Mouse (Mus musculus) liver, embryonic 14.5 days (tissue): ENCODE data around the gene Psmb3. TPM values are rescaled to one million over a fixed set of nuclear protein-coding genes. Genes with fewer than 3 reads are reported as not detected.

Experiments used
- ATAC-seq: fragments of 200-750 bp; cut with Nextera tagmentation; 2 replicates; pipeline ENCODE4 v1.8.0; 2017; ENCODE audit warnings: moderate number of reproducible peaks, mild to moderate bottlenecking, moderate library complexity; ENCODE audit not compliant: insufficient read depth
- DNase-seq, 3 experiments: peaks; one replicate each; pipeline ENCODE4 v3.0.0-alpha.2; 2012 to 2013; ENCODE audit warnings: low read depth in 3 of 3, low spot score in 3 of 3
- H3K27ac ChIP-seq: fragments of 300-500 bp; sonication (generic); 2 replicates; pipeline ENCODE4 v1.5.1; 2014; ENCODE audit warnings: moderate library complexity, mild to moderate bottlenecking, control low read depth, inconsistent platforms
- H3K27me3 ChIP-seq: fragments of 300-500 bp; sonication (generic); 2 replicates; pipeline ENCODE4 v1.6.1; 2014; ENCODE audit warnings: mild to moderate bottlenecking, low read length, moderate library complexity; ENCODE audit not compliant: control insufficient read depth, insufficient read depth
- H3K36me3 ChIP-seq: fragments of 300-500 bp; sonication (generic); replicated peaks from 2 replicates; pipeline ENCODE4 v1.6.1; 2014; ENCODE audit warnings: low read depth; ENCODE audit not compliant: control insufficient read depth, insufficient read depth
- H3K4me1 ChIP-seq, 2 experiments: fragments of 200-500 bp in 1 of 2; fragments of 300-500 bp in 1 of 2; sonication (generic) in 1 of 2; replicated peaks; 2 replicates each; pipeline ENCODE4 v1.6.1; 2012 to 2014; ENCODE audit warnings: antibody characterized with exemption in 1 of 2, inconsistent platforms in 1 of 2, low read length in 1 of 2; ENCODE audit not compliant: control insufficient read depth in 2 of 2, insufficient read depth in 2 of 2
- H3K4me2 ChIP-seq: fragments of 300-500 bp; sonication (generic); 2 replicates; pipeline ENCODE4 v1.6.1; 2014; ENCODE audit warnings: low read depth, mild to moderate bottlenecking, control low read depth, moderate library complexity
- H3K4me3 ChIP-seq, 2 experiments: fragments of 200-500 bp in 1 of 2; fragments of 300-500 bp in 1 of 2; sonication (generic) in 1 of 2; 2 replicates each; pipeline ENCODE4 v1.5.1; 2012 to 2014; ENCODE audit warnings: low read depth in 2 of 2, low read length in 2 of 2, mild to moderate bottlenecking in 2 of 2, control low read depth in 1 of 2, inconsistent platforms in 1 of 2, moderate library complexity in 1 of 2; ENCODE audit not compliant: insufficient read depth in 1 of 2
- H3K9ac ChIP-seq: fragments of 300-500 bp; sonication (generic); replicated peaks from 2 replicates; pipeline ENCODE4 v1.6.1; 2014; ENCODE audit warnings: mild to moderate bottlenecking, control low read depth, moderate library complexity
- H3K9me3 ChIP-seq: fragments of 300-500 bp; sonication (generic); 2 replicates; pipeline ENCODE4 v1.6.1; 2016; ENCODE audit warnings: low read length, mixed read lengths; ENCODE audit not compliant: control insufficient read depth
- CTCF ChIP-seq: IDR thresholded peaks from 2 replicates; pipeline ENCODE4 v1.5.1; 2016; ENCODE audit warnings: antibody characterized with exemption, low read depth, control low read depth
- EP300 ChIP-seq: IDR thresholded peaks from 2 replicates; pipeline ENCODE4 v1.6.1; 2016; ENCODE audit warnings: antibody characterized with exemption, low read depth
- WGBS: fragments of 180-500 bp; shearing (Covaris S2); extraction: QIAGEN DNeasy Blood & Tissue Kit; methylation state at CpG from one replicate; pipeline ENCODE4 v1.1.7; 2014; ENCODE audit not compliant: insufficient replicate concordance; 5-methylcytosine and 5-hydroxymethylcytosine counted together
- polyA plus RNA-seq, 2 experiments: library from polyadenylated mRNA; depleted of rRNA in 1 of 2; stranded (reverse) in 1 of 2; unstranded in 1 of 2; fragments of >200 nt; fragmentation: Nextera tagmentation in 1 of 2; extraction: Ambion mirVana in 1 of 2; gene quantifications; 2 replicates each; pipeline versions ENCODE4 v1.2.1 to v1.2.3; 2012 to 2014

The Psmb3 gene
- polyA plus RNA-seq, 2 experiments: 197 to 330 TPM

DNA sequence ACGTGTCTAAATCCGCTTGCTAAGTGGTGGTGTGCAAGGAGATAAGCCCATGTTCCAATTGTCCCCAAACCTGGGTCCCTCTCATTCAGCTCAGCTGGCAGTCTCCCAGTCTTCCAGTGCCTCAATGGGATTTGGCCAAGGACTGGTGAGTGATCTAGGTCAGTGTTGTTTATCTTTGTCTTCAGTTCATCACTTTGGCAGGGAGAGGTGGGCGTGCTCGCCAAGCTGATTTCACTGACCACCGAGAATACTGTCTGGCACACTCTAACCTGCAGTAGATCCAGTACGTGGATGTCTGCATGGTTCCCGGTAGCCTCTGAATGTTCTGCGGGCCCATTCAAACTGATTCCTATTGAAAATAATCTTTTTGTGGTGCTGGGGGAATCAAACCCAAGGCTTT lies 10.7 kb downstream of the Psmb3 start:
- no peaks in the 10 kb centered on the region for H3K9me3 ChIP-seq
- no peaks in the 10 kb centered on the region for H3K27me3 ChIP-seq
- WGBS: 72% methylated on average over 8 of the region's 8 CpGs
- TF ChIP-seq CTCF: no peak
- no peak for TF ChIP-seq EP300
- no peak overlapping the region for H3K9ac ChIP-seq
- ATAC-seq: no peak
- peaks cover 5% of the 10 kb centered on the region for H3K36me3 ChIP-seq
- no peak overlapping the region for H3K4me3 ChIP-seq
- no peak for DNase-seq
- H3K4me1 ChIP-seq: no peaks in the 10 kb centered on the region; a peak in 1 of 4 replicates
- no peak overlapping the region for H3K4me2 ChIP-seq
- H3K27ac ChIP-seq: no peak overlapping the region

DNA sequence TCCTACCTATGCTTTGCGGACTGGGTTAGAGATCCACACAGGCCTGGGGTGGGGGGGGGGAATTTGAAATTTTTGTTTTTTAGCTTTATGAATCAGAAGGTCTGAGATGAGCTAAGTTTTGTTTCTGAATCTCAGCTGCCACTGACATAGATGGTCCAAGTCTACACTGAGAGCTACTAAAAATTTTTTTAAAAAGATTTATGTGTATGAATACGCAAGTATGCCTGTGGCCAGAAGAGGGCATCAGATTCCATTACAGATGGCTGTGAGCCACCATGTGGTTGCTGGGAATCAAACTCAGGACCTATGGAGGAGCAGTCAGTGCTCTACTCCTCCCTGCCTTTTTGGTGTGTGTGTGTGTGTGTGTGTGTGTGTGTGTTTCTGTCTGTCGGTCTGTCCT lies 11.2 kb downstream of the Psmb3 start:
- Histone ChIP-seq H3K9ac (no peak overlapping the region), H3K27me3 (no peaks in the 10 kb centered on the region), H3K27ac (no peak overlapping the region), H3K4me2 (no peak overlapping the region), H3K36me3 (peaks cover 7% of the 10 kb centered on the region), H3K4me1 (no peaks in the 10 kb centered on the region; a peak in 1 of 4 replicates), H3K9me3 (no peaks in the 10 kb centered on the region), H3K4me3 (no peak overlapping the region)
- 91% methylated on average over 3 of the region's 3 CpGs for WGBS
- TF ChIP-seq CTCF (peak; percentile 47; the same call in 1 of the 2 replicates), EP300 (no peak)
- DNase-seq: no peak
- ATAC-seq: no peak

GRCm38 (mm10) chr11:97714784-97715760 lies 11.9 kb downstream of the Psmb3 start:
- Histone ChIP-seq H3K4me2 (no peak overlapping the region), H3K9me3 (no peaks in the 10 kb centered on the region), H3K4me1 (no peaks in the 10 kb centered on the region; a peak in 1 of 4 replicates), H3K36me3 (peaks cover 12% of the 10 kb centered on the region), H3K9ac (no peak overlapping the region), H3K4me3 (no peak overlapping the region), H3K27me3 (no peaks in the 10 kb centered on the region), H3K27ac (no peak overlapping the region)
- TF ChIP-seq EP300 (no peak), CTCF (no peak)
- ATAC-seq: no peak
- WGBS: 71% methylated on average over 14 of the region's 14 CpGs
- DNase-seq: no peak

DNA sequence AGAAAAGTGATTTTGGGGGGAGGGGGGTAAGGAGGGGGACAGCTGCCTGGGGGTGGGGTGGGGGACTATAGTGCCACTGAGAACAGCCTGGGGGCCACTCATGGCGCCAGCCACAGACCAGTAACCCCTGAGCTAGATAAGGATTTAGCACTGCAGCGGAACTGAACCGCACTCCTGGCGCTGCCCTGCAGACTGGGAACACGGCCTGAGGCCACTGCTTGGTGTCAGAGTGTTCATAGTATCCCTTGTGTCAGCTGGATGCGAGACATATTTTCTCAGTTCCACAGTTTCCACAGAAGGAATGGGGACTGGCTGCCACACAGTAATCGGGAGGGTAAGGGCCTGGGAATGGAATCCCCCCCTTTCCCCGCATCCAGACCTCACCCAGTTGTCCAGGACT lies 12.8 kb downstream of the Psmb3 start:
- no peak overlapping the region for H3K4me2 ChIP-seq
- no peak overlapping the region for H3K4me3 ChIP-seq
- H3K27ac ChIP-seq: no peak overlapping the region
- H3K9me3 ChIP-seq: no peaks in the 10 kb centered on the region
- no peaks in the 10 kb centered on the region for H3K4me1 ChIP-seq
- WGBS: 79% methylated on average over 8 of the region's 8 CpGs
- peaks cover 15% of the 10 kb centered on the region for H3K36me3 ChIP-seq
- ATAC-seq (no peak), DNase-seq (no peak)
- no peak overlapping the region for H3K9ac ChIP-seq
- TF ChIP-seq CTCF (no peak), EP300 (no peak)
- no peaks in the 10 kb centered on the region for H3K27me3 ChIP-seq
